Mouse (Mus musculus) stomach, adult 2 months (tissue): ENCODE data around the gene Ring1. TPM values are rescaled to one million over a fixed set of nuclear protein-coding genes. Genes with fewer than 3 reads are reported as not detected.

Experiments
- polyA plus RNA-seq: library from polyadenylated mRNA; depleted of rRNA; stranded (reverse); fragments of >200 nt; gene quantifications from 2 replicates; pipeline ENCODE4 v1.2.3, GENCODE M21; 2012; rRNA removed

Gene Ring1
- 16.2 and 20.2 TPM in 2 replicates for polyA plus RNA-seq

DNA sequence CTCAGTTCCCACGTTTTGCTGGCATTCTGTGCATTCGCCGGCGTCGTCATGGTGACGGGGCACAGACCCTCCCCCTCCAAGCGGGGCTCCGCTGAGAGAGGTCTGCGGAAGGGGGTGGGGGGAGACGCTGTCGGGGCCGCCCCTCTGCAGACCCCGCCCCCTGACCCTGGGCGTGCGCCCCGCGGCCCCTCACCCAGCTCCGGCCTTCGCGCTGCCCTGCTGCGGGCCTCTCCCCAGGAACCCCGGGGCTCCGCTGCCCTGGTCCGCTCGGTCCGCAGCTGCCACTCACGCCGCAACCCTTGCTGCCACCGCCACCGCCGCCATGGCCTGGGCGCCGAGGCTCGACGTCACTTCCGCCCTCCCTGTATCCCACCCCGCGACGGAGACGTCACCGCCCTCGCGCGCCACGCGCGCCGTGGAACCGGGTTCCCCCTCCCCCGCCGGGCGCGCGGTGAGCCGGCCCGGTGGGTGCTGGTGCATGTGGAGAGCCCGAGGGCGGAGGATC lies at the start of gene Ring1:
Gene Ring1 (minus strand): TSS at position 364 of the 505 bp plus-strand sequence.

DNA sequence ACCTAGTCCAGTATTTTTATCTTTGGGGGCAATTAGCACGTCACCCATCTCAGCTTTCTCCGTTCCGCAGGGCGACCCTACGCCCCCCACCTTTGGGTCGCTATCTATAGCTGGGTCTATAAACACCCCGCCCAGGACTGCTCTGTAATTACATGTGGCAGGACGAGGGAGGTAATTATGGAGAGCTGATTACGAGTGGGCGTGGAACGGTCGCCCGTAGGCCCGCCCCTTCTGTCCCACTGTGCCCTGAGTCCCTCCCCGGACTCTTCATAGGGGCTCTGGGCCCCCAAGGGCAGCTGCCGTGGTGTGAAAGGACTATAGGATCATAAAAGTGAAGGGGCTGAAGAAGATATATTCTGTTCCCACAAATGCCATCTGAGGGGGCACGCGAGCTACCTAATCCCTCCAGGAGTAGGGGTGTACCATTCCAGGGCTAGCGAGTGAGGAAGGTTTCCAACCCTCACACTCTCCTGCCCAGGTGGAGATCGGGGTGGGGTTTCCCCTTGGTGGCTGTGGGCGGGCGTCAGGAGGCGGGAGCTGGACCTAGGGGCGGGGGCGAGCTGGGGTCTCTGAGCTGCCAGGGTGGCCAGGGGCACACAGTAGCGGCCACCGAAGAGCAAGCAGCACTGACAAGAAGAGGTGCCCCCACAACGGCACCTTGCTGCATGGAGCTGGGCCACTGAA lies 14.5 kb upstream of the Ring1 start, which contains the start of gene Col11a2:
Gene Col11a2 (plus strand): TSS at position 560 of the 684 bp plus-strand sequence.

DNA sequence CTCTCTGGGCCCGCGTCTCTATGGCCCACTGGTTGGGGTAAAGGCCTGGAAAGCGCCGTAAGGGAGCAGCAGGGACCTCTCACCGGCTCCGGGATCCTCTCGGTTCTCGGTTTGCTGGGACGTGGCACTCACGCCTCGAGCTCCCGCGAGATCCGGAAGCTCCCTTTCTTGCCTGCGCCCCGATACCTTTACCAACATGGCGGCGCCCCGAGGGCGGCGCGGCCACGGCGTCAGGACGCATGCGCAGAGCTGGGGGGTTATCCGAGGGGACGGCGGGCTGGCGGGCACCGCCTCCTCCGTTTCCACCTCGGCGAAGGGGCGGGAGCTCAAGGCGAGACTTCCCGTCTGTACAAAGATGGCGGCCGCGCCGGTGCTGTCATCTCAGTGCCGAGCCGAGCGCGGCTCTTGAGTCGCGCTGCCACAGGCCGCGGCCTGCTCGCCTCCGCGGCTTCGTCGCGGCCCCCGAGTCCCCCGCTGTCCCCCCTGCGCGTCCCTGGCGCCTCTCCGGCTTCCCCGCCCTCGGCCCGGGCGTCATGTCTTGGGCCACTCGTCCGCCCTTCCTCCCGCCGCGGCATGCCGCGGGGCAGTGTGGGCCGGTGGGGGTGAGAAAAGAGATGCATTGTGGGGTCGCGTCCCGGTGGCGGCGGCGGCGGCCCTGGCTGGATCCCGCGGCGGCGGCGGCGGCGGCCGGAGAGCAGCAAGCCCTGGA lies 7.1 kb upstream of the Ring1 start, which contains the start of the genes Slc39a7 and Rxrb:
Gene Slc39a7 (minus strand): TSS at position 218 of the 709 bp plus-strand sequence.
Gene Rxrb (plus strand): TSS at position 348 of the 709 bp plus-strand sequence.

DNA sequence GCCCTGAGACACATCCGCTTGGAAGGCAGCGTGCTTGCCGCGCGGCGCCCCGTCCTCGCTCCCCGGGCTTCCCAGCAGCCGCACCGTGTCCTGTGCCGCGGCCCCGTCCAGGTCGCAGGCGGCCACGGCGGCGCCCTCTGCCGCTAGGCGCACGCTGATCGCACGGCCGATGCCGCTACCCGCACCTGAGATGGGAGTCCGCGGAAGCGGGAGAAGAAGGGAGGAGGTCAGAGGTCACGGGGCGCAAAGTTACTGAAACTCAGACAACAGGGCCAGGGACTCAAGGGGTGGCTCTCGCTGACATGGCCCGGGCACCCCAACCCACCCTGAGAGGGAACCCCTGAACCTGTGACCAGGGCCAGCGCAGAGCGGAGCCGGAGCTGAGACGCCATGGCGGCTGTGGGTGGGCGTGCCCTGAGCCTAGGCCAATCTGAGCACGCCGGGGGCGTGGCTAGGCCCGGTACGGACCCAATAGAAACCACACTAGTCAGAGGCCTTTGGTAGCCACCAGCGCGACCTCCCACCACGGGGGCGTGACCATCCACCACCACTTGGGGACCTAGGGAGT lies 3.3 kb upstream of the Ring1 start, which contains the start of gene H2-Ke6:
Gene H2-Ke6 (minus strand): TSS at position 405 of the 568 bp plus-strand sequence.

DNA sequence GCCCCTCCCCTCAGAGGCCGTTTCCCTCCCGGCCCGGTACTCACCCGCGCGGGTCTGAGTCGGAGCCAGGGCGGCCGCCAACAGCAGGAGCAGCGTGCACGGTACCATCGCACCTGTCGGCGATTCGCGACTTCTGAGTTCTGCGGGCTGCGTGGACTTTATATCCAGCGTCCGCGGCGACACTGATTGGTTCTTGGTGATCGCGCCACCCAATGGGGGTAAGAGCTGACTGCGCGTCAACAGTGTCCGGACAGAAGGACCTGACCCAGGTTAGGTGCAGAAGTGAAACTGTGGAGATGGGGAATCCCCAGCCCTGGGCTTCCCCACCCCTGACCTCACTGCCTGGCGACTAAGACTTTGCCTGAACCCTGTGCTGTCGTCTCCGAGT lies 24.3 kb downstream of the Ring1 start, which contains the start of gene H2-K1:
Gene H2-K1 (minus strand): TSS at position 198 of the 388 bp plus-strand sequence.

Other genes with a start within 250 kb of the Ring1 start
- gene Angptl4, start 242.8 kb downstream of the Ring1 start, polyA plus RNA-seq, result 9.7 and 11.8 TPM in 2 replicates
- 19.7 and 19.8 TPM in 2 replicates for gene Kank3, start 214.2 kb downstream of the Ring1 start, polyA plus RNA-seq
- gene Rps28, start 200.1 kb downstream of the Ring1 start, polyA plus RNA-seq, result 241 and 248 TPM in 2 replicates
- 233 and 376 TPM in 2 replicates for gene Ndufa7, start 200.1 kb downstream of the Ring1 start, polyA plus RNA-seq
- 13.4 and 44.6 TPM in 2 replicates for gene Cd320, start 181.6 kb downstream of the Ring1 start, polyA plus RNA-seq
- not detected in 2 replicates for gene Gm7029, start 150.8 kb downstream of the Ring1 start, polyA plus RNA-seq
- gene Kifc1, start 134.0 kb downstream of the Ring1 start, polyA plus RNA-seq, result 2.8 and 3.9 TPM in 2 replicates
- 0.18 and 0.26 TPM in 2 replicates for gene Platr17, start 119.5 kb downstream of the Ring1 start, polyA plus RNA-seq
- 25.6 and 26.2 TPM in 2 replicates for gene Daxx, start 115.3 kb downstream of the Ring1 start, polyA plus RNA-seq
- 92.0 and 99.2 TPM in 2 replicates for gene Tapbp, start 108.8 kb downstream of the Ring1 start, polyA plus RNA-seq
- 45.0 and 64.9 TPM in 2 replicates for gene Zbtb22, start 108.8 kb downstream of the Ring1 start, polyA plus RNA-seq
- gene Rgl2, start 95.1 kb downstream of the Ring1 start, polyA plus RNA-seq, result 89.5 and 105 TPM in 2 replicates
- 5.2 and 6.8 TPM in 2 replicates for gene Pfdn6, start 84.3 kb downstream of the Ring1 start, polyA plus RNA-seq
- 8.8 and 11.1 TPM in 2 replicates for gene Wdr46, start 84.0 kb downstream of the Ring1 start, polyA plus RNA-seq
- 16.9 and 20.2 TPM in 2 replicates for gene B3galt4, start 73.2 kb downstream of the Ring1 start, polyA plus RNA-seq
- gene Vps52, start 68.9 kb downstream of the Ring1 start, polyA plus RNA-seq, result 30.6 and 32.9 TPM in 2 replicates
- 111 and 142 TPM in 2 replicates for gene Rps18, start 68.7 kb downstream of the Ring1 start, polyA plus RNA-seq
- 1,329 and 1,533 TPM in 2 replicates for gene H2-K1, start 24.3 kb downstream of the Ring1 start, polyA plus RNA-seq
- 42.2 and 91.2 TPM in 2 replicates for gene H2-Ke6, start 3.4 kb upstream of the Ring1 start, polyA plus RNA-seq
- gene Slc39a7, start 7.0 kb upstream of the Ring1 start, polyA plus RNA-seq, result 101 and 145 TPM in 2 replicates
- gene Rxrb, start 7.1 kb upstream of the Ring1 start, polyA plus RNA-seq, result 41.3 and 55.6 TPM in 2 replicates
- 1.1 and 2.3 TPM in 2 replicates for gene Col11a2, start 14.8 kb upstream of the Ring1 start, polyA plus RNA-seq
- 0.70 and 4.2 TPM in 2 replicates for gene H2-Oa, start 67.7 kb upstream of the Ring1 start, polyA plus RNA-seq
- gene H2-DMa, start 94.9 kb upstream of the Ring1 start, polyA plus RNA-seq, result 11.1 and 18.4 TPM in 2 replicates
- gene Brd2, start 98.0 kb upstream of the Ring1 start, polyA plus RNA-seq, result 49.0 and 51.3 TPM in 2 replicates
- 1.7 and 3.5 TPM in 2 replicates for gene H2-DMb2, start 118.6 kb upstream of the Ring1 start, polyA plus RNA-seq
- 15.8 and 34.6 TPM in 2 replicates for gene H2-DMb1, start 128.4 kb upstream of the Ring1 start, polyA plus RNA-seq
- 9.8 and 12.1 TPM in 2 replicates for gene Tap1, start 162.9 kb upstream of the Ring1 start, polyA plus RNA-seq
- 13.9 and 19.6 TPM in 2 replicates for gene Psmb9, start 163.1 kb upstream of the Ring1 start, polyA plus RNA-seq
- 12.2 and 14.1 TPM in 2 replicates for gene Psmb8, start 173.0 kb upstream of the Ring1 start, polyA plus RNA-seq
- gene Tap2, start 178.8 kb upstream of the Ring1 start, polyA plus RNA-seq, result 13.4 and 13.7 TPM in 2 replicates
- gene H2-Ob, start 214.2 kb upstream of the Ring1 start, polyA plus RNA-seq, result 0.40 and 0.88 TPM in 2 replicates
- gene H2-Ab1, start 233.0 kb upstream of the Ring1 start, polyA plus RNA-seq, result 153 and 391 TPM in 2 replicates